Comparison of ENCODE assay signal across 8 mouse cellular contexts in genomic region chr17:69157809-69158185, GRCm38 (mm10).
DNase-seq lines count a peak whose midpoint lies in the region; ATAC-seq lines count a peak whose summit lies in the region.

No protein-coding gene starts in this region.

- no peaks in the 10 kb centered on the region for H3K36me3 ChIP-seq in lung, embryonic 16.5 days (ENCODE audit: control insufficient read depth, insufficient read depth, low read length)
- no peaks in the 10 kb centered on the region for H3K36me3 ChIP-seq in forebrain, embryonic 14.5 days (ENCODE audit: control insufficient read depth, insufficient read depth, low read length)
- H3K36me3 ChIP-seq in limb, embryonic 15.5 days, result no peaks in the 10 kb centered on the region
- no peaks in the 10 kb centered on the region for H3K36me3 ChIP-seq in stomach, embryonic 16.5 days (ENCODE audit: control insufficient read depth, insufficient read depth, low read length)

- no peaks in the 10 kb centered on the region for H3K27me3 ChIP-seq in lung, embryonic 16.5 days (ENCODE audit: control insufficient read depth, insufficient read depth, low read depth, low read length)
- no peaks in the 10 kb centered on the region for H3K27me3 ChIP-seq in forebrain, embryonic 14.5 days (replicated peaks; ENCODE audit: control insufficient read depth, insufficient read depth, low read length)
- no peaks in the 10 kb centered on the region for H3K27me3 ChIP-seq in limb, embryonic 15.5 days
- no peaks in the 10 kb centered on the region for H3K27me3 ChIP-seq in stomach, embryonic 16.5 days (ENCODE audit: control insufficient read depth, insufficient read depth, low read length)

- peak overlapping the region; percentile 88 for H3K4me3 ChIP-seq in lung, embryonic 16.5 days (ENCODE audit: low read length)
- H3K4me3 ChIP-seq in forebrain, embryonic 14.5 days (ENCODE audit: low read depth, low read length), result peak overlapping the region; percentile 84
- H3K4me3 ChIP-seq in limb, embryonic 15.5 days, result peak overlapping the region; percentile 96
- peak overlapping the region; percentile 84 for H3K4me3 ChIP-seq in stomach, embryonic 16.5 days (replicated peaks; ENCODE audit: low read length)

- no peak for DNase-seq in lung, postnatal 36 days
- no peak for DNase-seq in forebrain, embryonic 14.5 days (ENCODE audit: low spot score)
- DNase-seq in retina, postnatal 1 day, result no peak

- H3K9ac ChIP-seq in lung, embryonic 16.5 days (ENCODE audit: low read length), result peak overlapping the region; percentile 90; the same call in 1 of the 2 replicates
- H3K9ac ChIP-seq in forebrain, embryonic 14.5 days (ENCODE audit: low read length), result peak overlapping the region; percentile 87
- no peak overlapping the region for H3K9ac ChIP-seq in limb, embryonic 15.5 days
- peak overlapping the region; percentile 88 for H3K9ac ChIP-seq in stomach, embryonic 16.5 days (ENCODE audit: low read length)

- H3K4me2 ChIP-seq in lung, embryonic 16.5 days (ENCODE audit: low read depth, low read length), result peak overlapping the region; percentile 87
- peak overlapping the region; percentile 82 for H3K4me2 ChIP-seq in forebrain, embryonic 14.5 days (ENCODE audit: low read length)
- peak overlapping the region; percentile 72 for H3K4me2 ChIP-seq in limb, embryonic 15.5 days
- H3K4me2 ChIP-seq in stomach, embryonic 16.5 days (ENCODE audit: low read depth, low read length), result peak overlapping the region; percentile 86

- WGBS in lung, embryonic 16.5 days, result 8% methylated on average over 11 of the region's 11 CpGs
- WGBS in forebrain, embryonic 14.5 days, result 3% methylated on average over 11 of the region's 11 CpGs
- WGBS in limb, embryonic 15.5 days, result 3% methylated on average over 11 of the region's 11 CpGs
- 8% methylated on average over 11 of the region's 11 CpGs for WGBS in stomach, embryonic 16.5 days

- no peak overlapping the region for H3K27ac ChIP-seq in lung, embryonic 16.5 days (ENCODE audit: low read length)
- no peak overlapping the region for H3K27ac ChIP-seq in forebrain, embryonic 14.5 days (ENCODE audit: low read depth, low read length)
- H3K27ac ChIP-seq in limb, embryonic 15.5 days, result peak overlapping the region; percentile 95
- no peak overlapping the region for H3K27ac ChIP-seq in stomach, embryonic 16.5 days (ENCODE audit: low read length)

- no peaks in the 10 kb centered on the region for H3K9me3 ChIP-seq in lung, embryonic 16.5 days (ENCODE audit: control insufficient read depth, low read length)
- no peaks in the 10 kb centered on the region for H3K9me3 ChIP-seq in forebrain, embryonic 14.5 days (replicated peaks; ENCODE audit: control insufficient read depth, low read length)
- no peaks in the 10 kb centered on the region for H3K9me3 ChIP-seq in limb, embryonic 15.5 days
- H3K9me3 ChIP-seq in stomach, embryonic 16.5 days (replicated peaks; ENCODE audit: control insufficient read depth, low read length), result no peaks in the 10 kb centered on the region

- H3K4me1 ChIP-seq in lung, embryonic 16.5 days (replicated peaks; ENCODE audit: control insufficient read depth, insufficient read depth, low read length), result no peaks in the 10 kb centered on the region
- no peaks in the 10 kb centered on the region for H3K4me1 ChIP-seq in forebrain, embryonic 14.5 days (ENCODE audit: control insufficient read depth, insufficient read depth, low read length)
- H3K4me1 ChIP-seq in limb, embryonic 15.5 days, result peaks cover 21% of the 10 kb centered on the region
- 0 out of 2 replicates have a peak, but pooled peaks cover 3% of the 10 kb centered on the region for H3K4me1 ChIP-seq in stomach, embryonic 16.5 days (ENCODE audit: control insufficient read depth, insufficient read depth, low read length)

- ATAC-seq in lung, embryonic 16.5 days (ENCODE audit: low read depth), result peak; percentile 20; the same call in 1 of the 2 replicates
- ATAC-seq in forebrain, embryonic 14.5 days, result no peak; the same call in 1 of the 2 replicates
- ATAC-seq in limb, embryonic 15.5 days (ENCODE audit: insufficient number of reproducible peaks, low FRiP score, low TSS enrichment, low read depth), result peak; percentile 62; the same call in 1 of the 2 replicates
- ATAC-seq in stomach, embryonic 16.5 days (ENCODE audit: insufficient read depth, low FRiP score), result no peak
- ATAC-seq in granulocyte monocyte progenitor cell, adult 5-6 weeks (replicated peaks; ENCODE audit: poor library complexity, severe bottlenecking), result no peak
- no peak for ATAC-seq in erythroblast, adult 5-6 weeks (replicated peaks; ENCODE audit: low FRiP score, poor library complexity, severe bottlenecking)

Comparison
In these comparisons a context has a peak if more than half of its experiments do, and no peak if none do; other contexts are left out.
1. ATAC-seq: peak in lung, embryonic 16.5 days (single experiment) and limb, embryonic 15.5 days (single experiment); none in forebrain, embryonic 14.5 days (single experiment), stomach, embryonic 16.5 days (single experiment), granulocyte monocyte progenitor cell, adult 5-6 weeks (single experiment) and erythroblast, adult 5-6 weeks (single experiment).
2. Peak in every context shown above with its lines, with median percentiles within 50 percentile points of each other: H3K4me2 ChIP-seq and H3K4me3 ChIP-seq.